Mouse (Mus musculus) urinary bladder, postnatal 25 days (tissue): ENCODE results near the gene Mrto4.

ENCODE experiments used
- DNase-seq: peaks from one replicate; pipeline ENCODE4 v3.0.0; 2022; ENCODE audit warnings: low spot score

The Mrto4 gene

DNA sequence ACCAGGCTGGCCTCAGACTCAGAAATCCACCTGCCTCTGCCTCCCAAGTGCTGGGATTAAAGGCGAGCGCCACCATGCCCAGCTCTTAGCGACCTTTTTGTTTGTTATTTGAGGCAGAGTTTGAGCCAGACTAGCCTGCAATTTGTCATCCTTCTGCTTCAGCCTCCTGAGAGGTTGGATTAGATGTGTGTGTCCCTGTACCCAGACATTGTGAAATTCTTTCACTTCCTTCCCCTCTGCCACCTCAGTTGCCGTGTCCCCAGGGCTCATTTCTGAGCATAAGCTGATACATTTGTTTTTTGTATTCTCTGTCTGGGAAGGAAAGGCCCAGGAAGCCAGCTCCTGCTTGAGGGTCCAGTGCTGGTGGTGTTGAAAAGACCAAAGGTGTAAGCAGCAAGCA, 11.5 kb downstream of the Mrto4 start:
- no peak for DNase-seq

DNA sequence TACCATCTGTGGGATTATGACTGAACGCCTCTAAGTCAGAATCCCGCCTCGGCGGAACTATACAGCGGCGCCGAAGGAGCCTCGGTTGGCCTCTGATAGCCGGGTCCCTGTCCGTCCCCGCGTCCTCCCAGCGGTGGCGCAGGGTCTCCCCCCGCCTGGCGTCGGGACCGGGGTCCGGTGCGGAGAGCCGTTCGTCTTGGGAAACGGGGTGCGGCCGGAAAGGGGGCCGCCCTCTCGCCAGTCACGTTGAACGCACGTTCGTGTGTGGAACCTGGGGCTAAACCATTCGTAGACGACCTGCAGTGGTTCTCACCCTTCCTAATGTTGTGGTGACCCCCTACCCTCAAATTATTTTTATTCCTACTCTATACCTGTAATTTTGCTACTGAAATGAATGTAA, 14.2 kb downstream of the Mrto4 start:
- DNase-seq, result no peak

DNA sequence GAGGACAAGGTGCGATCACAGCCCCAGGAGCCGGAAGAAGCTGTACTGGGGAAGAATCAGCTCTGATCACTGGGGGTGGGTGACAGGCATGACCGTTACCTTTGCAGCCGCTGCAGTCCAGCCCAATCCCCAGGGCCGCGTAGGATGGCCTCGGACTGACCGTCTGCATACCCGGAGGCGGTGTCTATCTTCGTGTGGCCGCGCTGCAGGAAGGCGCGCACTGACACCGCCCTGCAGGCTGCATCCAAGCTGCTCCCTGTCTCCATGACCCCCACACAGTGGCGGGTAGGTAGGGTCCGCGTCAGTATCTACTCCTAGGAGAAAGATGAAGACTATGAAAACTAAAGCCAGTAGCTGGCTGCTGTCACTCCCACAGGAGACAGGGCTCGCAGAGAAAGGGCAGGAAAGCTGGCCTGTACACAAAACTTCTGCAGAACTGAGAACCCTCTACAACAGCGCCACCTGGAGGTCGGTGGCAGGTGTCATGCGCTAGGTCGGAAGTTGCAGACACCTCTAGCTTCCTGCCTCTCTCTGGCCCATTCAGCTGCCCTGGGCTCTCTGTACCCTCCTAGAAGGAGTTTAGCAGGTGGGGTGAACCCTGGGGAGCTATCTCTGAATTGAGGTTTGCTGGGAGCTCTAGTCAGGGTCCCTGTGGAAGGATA, 15.4 kb downstream of the Mrto4 start:
- DNase-seq, result peak; percentile 81

DNA sequence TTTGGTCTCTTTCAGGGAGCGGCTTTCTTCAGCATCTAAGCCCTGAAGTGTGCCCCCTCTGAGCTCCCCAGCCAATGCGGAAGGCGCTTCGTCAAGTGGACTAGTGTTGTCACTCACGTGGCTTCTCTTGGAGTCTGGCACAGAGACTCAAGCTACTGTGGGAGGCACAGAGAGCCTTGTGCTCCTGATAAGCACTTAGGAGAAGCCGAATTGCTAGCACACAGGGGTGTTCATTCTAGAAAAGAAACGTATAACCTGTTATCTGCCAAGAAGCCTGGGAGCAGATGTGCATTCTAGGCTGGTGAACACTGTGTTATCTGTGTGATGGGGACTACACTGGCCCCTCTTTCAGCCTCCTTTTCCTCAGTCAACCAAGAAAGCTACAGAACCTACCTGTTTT, 16.9 kb downstream of the Mrto4 start:
- no peak for DNase-seq

DNA sequence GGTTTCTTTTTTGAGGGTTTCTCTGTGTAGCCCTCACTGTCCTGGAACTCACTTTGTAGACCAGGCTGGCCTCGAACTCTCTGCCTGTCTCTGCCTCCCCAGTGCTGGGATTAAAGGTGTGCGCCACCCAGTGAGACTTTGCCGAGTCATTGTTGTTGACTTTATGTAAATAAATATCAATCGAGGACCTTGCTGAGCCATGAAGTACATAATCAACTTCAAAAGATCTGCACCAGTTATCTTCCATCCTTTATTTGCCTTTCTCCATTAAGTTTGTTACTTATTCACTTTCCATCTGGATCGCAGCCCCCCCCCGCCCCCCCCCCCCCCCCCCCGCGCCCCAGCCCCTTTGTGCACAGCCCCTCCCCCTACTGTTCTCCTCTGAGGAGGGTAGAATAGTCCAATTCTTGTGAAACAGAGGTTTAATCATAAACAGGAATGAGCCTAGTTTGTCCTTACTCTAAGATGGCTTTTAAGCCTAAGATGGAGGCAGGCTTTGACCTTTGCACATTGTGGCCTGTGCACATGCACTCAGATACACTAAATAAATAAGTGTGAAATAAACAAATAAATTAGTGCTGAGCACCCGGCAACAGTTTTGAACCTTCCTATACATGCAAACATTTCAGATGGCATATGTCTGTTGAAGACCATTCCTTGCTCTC, 17.6 kb downstream of the Mrto4 start:
- no peak for DNase-seq

DNA sequence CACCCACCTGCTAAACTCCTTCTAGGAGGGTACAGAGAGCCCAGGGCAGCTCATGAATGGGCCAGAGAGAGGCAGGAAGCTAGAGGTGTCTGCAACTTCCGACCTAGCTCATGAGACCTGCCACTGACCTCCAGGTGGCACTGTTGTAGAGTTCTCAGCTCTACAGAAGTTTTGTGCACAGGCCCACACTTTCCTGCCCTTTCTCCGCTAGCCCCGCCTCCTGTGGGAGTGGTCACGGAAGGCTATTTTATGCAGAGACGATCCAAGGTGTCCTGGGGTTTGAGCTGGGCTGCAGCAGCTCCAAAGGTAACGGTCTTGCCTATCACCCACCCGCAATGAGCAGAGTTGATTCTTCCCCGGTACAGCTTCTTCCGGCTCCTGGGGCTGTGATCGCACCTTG, 21.8 kb downstream of the Mrto4 start:
- peak; percentile 70 for DNase-seq

DNA sequence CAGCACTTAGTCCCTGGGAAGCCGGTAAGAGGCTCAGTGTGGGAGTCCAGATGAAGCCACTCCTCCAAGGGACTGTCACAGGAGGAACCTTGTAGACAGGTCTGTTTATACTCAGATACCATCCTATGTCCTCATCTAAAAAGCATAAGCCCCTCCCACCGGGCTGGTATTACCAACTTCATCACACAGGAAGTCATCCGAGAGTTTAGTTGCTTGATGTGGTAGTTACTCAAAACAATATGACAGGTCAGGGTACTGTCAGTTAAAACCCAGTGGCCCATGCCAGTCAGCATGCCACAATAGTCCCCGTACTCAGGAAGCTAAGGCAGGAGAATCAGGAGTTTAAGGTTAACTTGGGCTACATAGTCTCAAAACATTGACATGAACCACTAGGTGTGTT, 32.6 kb downstream of the Mrto4 start:
- no peak for DNase-seq

DNA sequence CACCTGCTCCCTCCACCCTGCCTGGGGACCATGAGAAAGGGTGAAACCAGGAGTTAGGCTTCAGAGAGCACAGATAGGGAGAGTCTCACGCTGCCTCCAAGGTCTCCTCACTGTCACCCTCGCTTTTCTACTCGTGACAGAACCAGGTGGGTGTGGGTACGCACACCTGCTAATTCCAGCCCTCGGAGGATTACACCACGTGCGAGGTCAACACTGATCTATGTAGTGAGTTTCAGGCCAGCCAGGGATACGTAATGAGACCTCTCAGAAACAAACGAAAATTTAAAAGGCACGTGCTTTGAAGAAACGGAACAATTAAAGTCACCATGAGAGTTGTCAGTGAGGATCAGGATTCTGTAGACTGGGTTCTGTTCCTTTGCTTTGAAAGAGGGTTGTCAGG, 33.9 kb downstream of the Mrto4 start:
- no peak for DNase-seq

DNA sequence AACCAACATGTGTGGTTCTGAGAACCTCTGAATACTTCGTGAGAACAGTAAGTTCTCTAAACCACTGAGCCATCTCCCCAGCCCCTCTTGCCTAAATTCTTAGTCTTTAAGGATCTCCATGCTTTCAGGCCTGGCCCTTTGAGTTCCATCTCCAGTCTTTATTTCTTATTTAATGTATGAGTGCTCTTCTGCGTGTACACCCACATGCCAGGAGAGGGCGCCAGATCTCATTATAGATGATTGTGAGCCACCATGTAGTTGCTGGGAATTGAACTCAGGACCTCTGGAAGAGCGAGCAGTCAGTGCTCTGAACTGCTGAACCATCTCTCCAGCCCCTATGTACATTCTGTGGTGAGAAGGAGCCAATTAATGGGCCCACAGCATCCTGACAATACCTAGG, 39.7 kb downstream of the Mrto4 start:
- peak; percentile 28 for DNase-seq

DNA sequence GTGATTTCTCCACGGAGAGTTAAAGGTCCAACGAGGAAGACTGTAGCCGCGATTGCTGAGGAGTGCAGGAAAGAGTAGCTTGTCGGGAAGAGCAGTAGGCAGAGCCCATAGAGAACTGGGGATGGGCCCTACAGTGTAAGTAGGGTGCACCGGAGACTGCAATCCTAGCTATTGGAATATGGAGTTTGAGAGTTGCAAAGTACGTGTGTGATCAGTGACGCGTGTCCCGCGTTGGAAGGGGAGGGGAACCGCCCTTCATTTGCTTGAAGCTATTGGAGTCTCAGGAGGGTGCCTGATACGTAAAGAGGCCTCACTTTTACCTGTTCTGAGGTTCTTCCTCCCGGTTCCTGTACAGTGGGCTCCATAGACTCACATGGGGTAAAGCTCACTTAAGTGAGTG, 40.7 kb downstream of the Mrto4 start:
- no peak for DNase-seq

DNA sequence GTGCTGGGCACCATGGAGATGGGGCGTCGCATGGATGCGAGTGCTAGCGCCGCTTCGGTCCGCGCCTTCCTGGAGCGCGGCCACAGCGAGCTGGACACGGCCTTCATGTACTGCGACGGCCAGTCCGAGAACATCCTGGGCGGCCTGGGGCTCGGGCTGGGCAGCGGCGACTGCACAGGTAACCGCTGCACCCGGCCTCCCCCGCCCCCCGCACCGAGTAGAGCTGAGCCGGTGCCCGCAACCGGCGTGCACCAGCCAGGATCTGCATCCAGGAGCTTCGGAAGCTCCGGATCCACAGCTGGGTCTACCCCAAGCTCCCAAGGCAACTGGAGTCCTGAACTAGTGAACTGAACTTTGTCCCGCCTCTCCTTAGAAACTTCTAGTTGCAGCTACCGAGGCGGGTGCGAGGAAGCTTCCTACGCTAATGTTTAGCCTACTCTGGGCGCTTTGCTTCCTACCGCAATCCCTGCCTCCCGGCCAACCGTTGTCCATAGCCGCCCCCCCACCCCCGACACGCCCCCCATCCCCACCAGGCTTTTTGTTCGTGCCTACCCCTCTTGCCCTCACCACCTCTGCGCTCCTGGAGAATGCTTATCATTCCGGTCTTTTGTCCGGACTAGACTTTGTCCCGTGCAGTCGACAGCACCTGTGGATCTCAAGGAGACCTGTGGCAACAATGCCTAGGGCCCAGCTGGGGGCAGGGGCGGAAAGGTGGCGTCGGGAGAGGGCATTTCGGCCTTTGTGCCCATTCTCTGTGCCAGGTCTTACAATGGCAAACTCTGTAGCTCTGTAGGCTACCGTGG, 41.3 kb downstream of the Mrto4 start:
- no peak for DNase-seq

DNA sequence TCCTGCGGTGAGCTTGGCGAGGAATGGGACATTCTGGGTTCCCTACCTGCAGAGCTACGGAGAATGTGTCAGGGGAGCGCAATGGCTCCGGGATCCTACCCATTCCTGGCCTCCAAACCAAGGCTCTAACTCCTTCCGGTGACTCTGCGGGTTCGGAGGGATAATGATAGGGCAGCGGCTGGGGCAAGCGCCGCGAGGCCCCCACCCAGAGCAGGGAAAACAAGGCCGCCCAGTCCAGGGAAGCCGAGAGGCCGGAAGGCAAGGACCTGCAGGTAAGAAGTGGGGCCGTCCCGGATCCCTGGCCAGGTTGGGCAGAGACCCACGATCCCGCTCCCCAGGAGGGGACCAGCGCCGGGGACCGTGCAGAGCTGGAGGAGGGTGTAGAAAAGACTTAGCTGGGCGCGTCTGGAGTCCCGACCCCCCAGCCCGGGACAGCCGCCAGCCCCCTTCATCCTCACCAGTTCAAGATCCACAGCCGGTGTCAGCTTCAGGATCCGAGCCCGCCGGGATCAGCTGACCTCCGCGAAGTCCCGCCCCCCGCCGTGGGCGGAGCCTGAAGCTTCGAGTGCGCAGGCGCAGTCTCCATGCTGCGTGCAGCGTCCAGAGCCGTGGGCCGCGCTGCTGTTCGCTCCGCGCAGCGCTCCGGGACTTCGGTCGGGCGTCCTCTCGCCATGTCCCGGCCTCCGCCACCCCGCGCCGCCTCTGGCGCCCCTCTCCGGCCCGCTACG, 42.0 kb downstream of the Mrto4 start, which contains the start of the genes Pqlc2 and Akr7a5:
Gene Pqlc2 (minus strand): TSS at position 538 of the 728 bp plus-strand sequence.
Gene Akr7a5 (plus strand): TSS at position 574 of the 728 bp plus-strand sequence.
- peak; percentile 99 for DNase-seq

DNA sequence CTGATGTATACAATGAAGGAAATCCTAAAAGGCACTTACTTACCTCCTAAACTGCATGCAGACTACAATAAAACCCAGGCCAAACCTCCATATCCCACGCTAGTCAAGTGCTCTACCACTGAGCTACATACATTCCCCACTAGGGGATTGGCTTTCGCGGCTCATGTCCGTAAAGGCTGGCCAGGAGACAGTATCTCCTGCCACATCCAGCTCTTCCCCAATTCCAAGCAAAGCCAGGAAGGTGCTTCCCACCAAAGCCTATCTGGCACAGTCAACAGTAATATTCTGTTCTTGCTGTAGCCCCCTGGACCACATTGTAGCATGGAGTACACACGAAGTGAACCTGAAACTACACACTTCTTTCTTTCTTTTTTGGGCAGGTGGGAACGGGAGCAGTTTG, 42.7 kb downstream of the Mrto4 start:
- DNase-seq, result no peak

DNA sequence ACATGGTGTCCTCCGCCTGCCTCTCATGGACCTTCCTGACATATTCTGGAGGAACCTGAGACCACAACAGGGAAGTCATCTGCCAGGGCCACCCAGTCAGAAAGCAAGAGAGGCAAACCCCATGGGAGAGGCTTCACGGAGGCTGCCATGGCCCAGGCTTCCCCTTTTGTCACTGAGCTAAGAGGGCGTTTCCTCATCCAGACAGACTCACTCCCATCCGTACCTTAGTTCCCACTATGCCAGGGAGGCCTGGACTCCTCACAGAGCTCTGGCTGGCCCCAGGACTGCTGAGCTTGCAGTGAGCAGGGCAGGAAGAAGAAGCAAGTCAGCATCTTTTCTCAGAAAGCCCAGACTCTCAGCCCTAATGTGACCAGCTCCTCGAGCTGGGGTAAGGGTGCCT, 44.5 kb downstream of the Mrto4 start:
- DNase-seq, result no peak

DNA sequence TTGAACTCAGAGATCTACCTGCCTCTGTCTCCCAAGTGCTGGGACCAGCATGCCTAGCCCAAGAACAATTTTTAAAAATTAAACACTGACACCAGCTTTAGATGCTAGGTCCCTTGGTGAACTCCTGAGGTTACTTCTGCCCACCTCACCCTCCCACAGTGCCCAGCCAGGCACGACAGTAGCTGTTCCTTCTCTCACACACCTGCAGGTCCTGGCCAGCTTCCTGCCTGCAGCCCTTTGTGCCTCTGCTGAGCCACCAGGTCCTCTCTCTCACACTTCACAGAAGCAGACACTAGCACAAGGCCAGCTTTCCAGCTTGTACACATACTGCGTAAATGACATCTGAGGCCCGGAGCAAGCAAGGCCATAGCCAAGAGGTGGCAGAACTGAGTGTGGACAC, 46.9 kb downstream of the Mrto4 start:
- DNase-seq, result no peak

DNA sequence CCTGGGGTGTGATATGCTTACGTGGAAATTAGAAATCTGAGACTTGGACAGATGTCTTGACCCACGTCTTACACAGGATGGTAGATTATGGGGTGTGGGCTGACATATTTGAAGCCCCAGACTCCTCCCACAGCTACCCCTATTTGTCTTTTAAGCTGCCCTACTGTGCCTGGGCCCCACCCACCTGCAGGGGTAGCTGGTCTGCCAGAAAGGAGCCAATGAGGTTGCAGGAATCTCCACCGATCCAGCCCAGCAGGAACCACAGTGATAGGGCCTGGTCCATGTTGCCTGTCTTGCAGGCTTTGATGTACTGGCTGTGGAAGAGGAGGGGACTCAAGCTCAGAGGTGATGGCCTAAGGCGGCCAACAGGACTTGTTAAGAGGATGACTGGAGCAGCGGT, 50.1 kb downstream of the Mrto4 start:
- no peak for DNase-seq

DNA sequence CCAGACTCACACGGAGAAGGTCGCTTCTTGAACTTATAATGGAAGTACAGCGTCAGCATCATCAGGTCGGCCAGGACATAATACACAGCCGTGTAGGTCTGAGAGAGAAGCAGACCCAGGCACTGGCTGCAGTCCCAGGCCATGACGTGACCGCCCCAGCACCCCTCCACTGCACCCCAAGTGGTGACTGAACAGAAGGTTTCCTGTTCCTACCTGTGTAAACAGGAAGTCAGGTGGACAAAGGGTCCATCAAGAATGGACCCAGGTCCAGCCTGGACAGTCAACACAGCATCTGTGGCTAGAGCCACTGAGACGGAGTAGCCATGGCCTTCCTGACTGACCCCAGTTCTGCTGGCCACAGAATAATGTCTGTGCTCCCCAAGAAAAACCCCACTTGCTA, 50.6 kb downstream of the Mrto4 start:
- DNase-seq, result no peak

DNA sequence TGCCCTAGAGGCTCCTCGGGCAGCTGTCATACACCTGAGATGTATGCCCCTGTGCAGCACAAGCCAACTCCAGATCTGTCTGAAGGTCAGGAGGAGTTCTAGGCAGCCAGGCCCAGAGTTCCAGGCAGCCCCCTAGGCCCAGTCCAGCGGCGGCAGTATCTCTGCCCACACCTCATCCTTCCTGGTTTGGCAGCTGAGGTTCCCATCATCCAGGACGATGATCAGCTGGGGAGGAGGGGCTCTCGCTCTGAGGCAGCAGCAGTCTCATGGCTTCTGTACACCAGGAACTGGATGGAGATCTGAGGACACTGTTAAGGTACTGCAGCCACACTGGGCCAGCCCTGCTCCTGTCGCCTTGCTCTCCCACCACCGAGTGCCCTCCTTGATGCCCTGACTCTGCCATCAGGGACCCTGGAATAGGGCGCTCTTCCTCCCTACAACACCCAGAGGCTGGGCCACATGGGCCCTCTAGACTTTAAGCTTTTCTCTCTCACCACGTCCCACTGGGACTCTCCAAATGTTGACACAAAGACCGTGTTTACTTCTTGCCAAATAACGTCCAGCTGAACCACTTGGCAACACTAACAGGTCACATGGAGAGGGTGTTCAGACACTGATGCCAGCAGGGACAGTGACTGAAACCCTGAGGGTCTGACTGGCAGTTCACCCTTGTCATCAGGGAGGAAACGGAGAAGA, 53.6 kb downstream of the Mrto4 start:
- no peak for DNase-seq

DNA sequence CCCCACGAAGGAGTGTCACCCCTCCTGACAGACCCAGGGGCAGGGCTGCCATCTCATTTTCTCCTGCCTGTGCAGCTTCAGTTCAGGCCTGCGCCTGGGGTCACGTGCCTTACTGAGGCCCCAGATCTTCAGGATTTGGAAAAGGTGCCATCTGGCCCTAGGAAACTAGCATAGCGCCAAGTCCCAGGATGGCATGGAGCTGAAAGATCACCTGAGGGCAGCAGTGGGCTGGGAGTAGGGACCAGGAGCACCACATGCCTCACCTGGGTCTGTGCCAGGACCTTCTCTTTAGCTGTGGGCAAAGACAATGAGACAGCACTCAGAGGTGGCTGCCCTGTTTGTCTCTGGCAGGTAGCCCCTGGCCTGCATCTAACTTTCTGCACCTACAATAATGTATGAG, 54.8 kb downstream of the Mrto4 start:
- no peak for DNase-seq
